Mouse (Mus musculus) myocyte (in vitro differentiated cells): ENCODE measurements at regions not wholly inside any gene's neighbourhood (a gene's known extent, or its start where the extent isn't known, plus 50 kb on each side); places are given as distances from the start of the nearest gene placed in this dataset.

Experiments used
- CEBPB ChIP-seq: IDR thresholded peaks from 2 replicates; pipeline ENCODE4 v1.6.1; 2011; ENCODE audit warnings: mild to moderate bottlenecking, moderate library complexity; ENCODE audit not compliant: poor library complexity, insufficient read depth, severe bottlenecking
- MAX ChIP-seq: IDR thresholded peaks from one replicate; pipeline ENCODE4 v1.6.1; 2011; ENCODE audit warnings: low read depth, mild to moderate bottlenecking, control low read depth
- POLR2A ChIP-seq: IDR thresholded peaks from one replicate; pipeline ENCODE4 v1.6.1; 2011; ENCODE audit warnings: low read depth, mild to moderate bottlenecking, control low read depth, moderate library complexity; ENCODE audit not compliant: insufficient read length
- TCF12 ChIP-seq: IDR thresholded peaks from one replicate; pipeline ENCODE4 v1.6.1; 2011; ENCODE audit warnings: mild to moderate bottlenecking, control low read depth; ENCODE audit not compliant: poor library complexity, insufficient read depth, severe bottlenecking
- USF1 ChIP-seq: IDR thresholded peaks from one replicate; pipeline ENCODE4 v1.6.1; 2011; ENCODE audit warnings: low read depth, mild to moderate bottlenecking, control low read depth, moderate library complexity

DNA sequence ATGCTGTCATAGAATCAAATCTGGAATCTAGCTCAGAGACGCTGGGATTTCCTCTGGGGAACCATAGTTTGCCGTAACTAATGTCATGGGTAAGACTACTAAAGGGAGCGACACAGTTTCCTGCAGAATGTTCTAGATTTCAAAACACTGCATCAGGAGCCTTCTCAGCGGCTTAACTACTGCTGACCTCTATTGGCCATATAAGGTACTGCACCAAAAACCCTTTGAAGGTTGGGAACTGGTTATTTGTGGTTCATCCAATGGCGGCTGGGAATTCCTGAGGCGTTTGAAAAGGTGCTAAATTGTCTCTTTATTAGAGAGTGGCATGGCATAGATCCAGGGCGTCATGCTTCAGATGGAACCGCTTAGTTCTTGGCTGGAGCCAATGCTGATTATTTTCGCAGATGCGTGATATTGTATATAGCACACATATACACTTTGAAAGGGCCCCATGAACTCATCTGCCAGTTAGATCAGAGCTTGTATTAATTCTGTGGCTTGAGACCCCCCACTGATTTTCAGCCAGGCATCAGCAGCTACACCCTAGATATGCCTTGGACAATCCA, 308.4 kb downstream of the Foxa2 start:
- TF ChIP-seq POLR2A (no peak), CEBPB (no peak), MAX (no peak), USF1 (no peak), TCF12 (no peak)
